Mouse (Mus musculus) R1 (cell line): ENCODE results near the gene Ifnar2.
"Not testable (repeated sequence)": the region's sequence is repeated elsewhere in the genome, so short reads cannot be mapped to it uniquely, and the experiment has no call there.

Experiments
- DNase-seq: peaks from one replicate; pipeline ENCODE4 v3.0.0-alpha.2; 2018; ENCODE audit warnings: low read depth, low spot score

Ifnar2 gene

DNA sequence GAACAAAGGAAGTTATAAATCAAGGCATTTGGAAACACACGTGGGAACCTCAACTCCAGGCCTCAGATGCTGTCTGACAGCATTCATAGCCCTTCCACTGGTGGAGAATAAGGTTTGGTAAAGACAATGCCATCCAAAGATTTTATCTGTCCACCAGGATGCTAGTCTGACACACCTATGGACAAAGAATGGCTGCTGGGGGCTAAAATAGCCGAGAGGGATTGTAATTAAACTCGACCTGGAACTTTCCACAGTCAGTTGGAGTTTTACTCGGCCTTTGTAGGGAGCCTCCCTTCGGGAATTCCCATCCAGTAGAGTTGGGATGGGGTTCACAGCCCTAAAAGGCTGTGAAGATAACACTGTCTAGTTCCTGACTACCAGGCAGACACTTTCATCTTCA is 54.9 kb downstream of the Ifnar2 start:
- no peak for DNase-seq

DNA sequence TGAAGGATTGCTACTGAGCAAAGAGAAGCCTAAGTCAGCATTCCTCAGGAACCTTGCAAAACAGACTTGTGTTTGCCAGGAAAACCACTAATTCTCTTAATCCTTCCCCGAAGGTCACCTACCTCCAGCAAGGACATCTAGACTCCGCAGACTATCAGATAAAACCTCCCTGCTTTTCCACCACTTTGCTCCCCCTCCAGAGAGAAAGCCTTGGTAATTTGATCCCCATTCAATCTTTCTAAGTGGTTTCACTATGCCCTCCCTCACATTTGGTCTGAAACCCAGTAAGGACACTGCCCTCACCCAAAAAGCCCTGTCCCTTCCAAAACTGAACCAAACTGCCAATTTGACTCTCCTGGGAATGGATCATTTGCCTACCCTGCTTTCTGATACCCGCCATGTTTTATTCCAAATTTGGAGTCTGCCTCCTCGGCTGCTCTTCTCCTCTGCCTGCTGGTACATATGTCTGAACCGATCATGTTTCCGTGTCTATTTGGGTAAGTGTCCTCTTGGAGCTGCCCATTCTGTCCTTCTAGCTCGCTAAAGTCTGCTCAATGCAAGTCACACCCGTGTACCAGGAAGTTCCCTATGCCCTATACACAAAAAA is 55.8 kb downstream of the Ifnar2 start:
- no peak for DNase-seq

DNA sequence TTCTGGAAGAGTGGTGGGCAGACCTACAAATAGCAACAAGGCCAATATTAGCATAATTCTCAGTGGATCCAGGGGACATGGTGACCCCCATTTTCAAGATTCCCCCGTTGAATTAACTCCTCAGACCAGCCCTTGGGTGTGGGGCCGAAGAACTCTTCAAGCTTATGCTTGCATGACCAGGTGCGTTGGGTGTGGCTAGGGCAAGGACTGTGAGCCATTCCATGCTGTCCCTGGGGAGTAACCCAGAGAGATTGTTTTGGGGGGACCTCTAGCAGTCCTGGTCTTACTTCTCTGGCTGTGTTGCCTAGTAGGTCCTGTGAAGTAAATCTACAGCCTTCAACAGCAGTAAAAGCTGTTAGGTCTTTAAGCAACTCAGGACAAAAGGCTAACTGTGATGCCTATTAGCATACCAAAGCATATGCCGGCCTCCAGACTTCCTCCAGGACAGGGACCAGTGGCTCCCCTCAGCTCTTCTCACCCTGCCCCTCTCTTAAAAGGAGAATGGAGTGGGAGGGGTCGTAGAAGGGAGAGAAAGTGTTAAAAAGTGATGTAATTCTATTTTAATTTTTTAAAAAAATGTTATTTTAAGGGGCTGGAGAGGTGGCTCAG is 60.2 kb downstream of the Ifnar2 start:
- peak; percentile 47 for DNase-seq

DNA sequence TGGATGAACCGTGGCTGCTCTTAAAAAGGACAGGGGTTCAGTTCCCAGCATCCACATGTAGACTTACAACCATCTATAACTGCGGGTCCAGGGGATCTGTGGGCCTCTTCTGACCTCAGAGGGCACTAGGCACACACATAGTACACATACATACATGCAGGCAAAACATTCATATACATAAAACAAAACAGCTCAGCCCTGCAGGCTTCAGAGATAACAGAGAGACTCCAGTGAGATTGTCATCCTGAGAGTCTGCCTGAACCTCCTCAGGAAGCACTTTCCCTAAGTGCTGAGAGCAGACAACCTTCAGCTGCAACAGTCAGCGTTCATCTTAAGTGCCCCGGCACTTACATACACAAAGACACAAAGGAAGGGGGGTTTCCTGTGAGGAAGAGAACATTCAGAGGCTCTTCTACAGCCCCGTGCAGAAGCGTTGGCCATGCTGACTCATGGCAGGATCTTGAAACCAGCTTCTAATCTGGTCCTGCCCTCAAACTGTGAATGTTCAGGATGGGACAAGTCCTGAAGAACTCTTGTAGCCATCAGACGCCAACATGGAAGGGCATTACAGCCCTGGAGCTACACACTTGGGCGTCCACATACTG is 60.8 kb downstream of the Ifnar2 start:
- no peak for DNase-seq

DNA sequence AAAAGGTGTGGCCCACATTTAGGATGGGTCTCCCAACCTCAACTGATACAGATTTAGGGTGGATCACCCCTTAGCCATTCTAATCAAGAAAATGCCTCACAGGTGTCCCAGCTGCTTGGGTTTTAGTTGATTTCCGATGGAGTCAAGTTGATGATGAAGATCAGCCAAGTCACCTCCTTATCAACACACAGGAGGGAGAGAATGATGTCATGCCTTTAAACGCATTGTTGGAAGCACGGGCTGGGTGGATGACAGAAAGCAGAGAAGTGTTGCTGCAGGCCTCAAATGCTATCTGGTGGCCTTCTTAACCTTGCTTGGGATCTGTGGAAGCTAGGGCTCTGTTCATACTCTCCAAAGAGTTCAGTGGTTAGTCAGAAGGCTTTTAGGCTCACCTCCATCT is 61.5 kb downstream of the Ifnar2 start:
- DNase-seq = no peak

DNA sequence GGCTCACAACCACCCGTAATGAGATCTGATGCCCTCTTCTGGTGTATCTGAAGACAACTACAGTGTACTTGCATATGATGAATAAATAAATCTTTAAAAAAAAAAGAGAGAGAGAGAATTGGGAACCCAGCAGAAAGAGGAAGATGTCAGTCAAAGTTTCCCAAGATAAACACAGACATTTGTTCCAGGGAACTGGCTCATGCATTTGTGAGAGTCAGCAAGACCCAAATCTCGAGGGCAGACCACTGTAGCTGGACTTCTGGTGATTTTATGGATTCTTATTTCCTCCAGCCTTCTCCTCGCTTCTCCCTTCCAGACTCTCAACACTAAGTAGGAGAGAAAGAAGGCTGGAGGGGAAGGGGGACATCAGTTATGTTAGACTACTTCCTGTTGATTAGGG is 65.5 kb downstream of the Ifnar2 start:
- no peak for DNase-seq

DNA sequence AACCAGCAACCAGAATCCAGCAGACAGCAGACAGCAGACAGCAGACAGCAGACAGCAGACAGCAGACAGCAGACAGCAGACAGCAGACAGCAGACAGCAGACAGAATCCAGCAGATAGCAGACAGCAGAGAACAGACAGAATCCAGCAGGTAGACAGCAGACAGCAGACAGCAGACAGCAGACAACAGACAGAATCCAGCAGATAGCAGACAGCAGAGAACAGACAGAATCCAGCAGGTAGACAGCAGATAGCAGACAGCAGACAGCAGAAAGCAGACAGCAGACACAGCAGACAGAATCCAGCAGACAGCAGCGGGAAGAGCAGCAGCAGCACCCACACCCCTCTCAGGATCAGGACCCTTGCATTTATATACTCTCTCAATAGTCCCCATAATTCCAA is 66.0 kb downstream of the Ifnar2 start:
- not testable (repeated sequence) for DNase-seq

DNA sequence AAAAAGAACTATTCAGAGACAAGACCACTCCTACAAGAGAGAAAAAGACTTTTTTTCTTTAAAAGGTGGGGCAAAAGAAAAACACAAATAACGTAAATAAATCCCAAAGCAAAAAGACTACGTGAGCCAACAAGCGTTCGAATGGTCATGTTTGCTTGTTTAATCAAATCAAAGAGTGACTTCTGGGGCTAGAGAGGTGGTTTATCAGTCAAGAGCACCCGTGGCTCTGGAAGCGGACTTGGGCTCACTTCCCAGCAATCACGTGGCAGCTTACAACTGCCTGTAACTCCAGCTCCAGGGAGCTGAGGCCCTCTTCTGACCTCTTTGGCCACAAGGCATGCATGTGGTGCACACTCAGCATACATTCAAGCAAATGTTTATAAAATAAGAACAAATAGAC is 68.8 kb downstream of the Ifnar2 start:
- no peak for DNase-seq

DNA sequence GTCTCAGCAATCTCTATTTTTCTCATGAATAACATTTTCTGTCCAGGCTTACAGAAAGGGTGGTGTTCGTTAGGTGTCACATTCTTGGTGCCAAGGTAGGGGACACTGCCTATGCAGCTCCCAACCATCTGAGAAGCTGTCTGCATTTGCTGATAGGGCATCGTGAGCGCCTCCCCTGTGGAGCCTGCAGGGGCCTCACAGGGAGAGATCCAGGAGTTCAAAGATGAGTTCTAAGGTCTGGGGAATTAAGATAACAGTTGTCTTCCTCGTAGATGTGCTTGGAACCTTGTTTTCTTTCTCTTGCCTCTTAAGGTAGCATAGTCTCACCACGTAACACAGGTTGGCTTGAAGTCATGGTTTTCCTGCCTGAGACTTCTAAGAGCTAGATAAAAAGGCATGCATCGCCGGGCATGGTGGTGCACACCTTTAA is 69.2 kb downstream of the Ifnar2 start:
- DNase-seq = no peak

DNA sequence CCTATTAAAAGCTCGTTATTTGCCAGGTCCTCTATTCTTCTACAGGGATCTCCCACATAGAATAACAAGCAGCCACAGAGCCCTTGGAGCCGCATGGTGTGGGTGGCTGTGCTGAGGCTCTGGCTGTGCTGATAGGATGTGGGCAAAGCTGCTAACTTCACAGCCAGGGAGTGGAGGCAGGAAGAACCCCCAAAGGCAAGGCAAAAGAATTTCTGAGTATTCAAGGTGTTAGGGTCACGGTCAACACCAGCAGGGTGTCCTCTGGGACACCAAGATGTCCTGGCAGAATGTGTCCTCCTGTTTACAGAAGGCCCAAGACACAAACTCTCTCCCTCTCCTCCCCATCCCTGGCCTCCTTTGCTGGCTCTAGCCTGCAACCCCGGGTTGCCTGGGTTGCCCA is 69.9 kb downstream of the Ifnar2 start:
- no peak for DNase-seq

DNA sequence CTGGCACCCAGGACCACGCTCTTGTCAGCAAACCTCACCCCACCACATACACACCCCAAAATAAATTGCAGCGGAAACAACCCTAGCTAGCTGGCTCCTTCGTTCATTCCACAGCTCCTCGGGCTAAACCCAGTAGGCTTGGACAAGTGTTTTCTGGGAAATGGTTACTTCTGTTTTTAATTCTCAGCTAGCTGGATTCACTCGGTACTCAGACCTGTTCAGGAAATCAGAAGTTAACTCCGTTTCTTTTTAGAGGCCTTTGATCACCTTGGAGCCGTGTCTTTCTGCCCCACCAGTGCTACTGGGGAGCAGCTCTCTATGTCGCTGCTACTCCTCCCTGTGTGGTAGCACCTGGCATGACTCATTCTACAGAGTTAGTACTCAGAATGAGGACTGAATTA is 70.6 kb downstream of the Ifnar2 start:
- no peak for DNase-seq

DNA sequence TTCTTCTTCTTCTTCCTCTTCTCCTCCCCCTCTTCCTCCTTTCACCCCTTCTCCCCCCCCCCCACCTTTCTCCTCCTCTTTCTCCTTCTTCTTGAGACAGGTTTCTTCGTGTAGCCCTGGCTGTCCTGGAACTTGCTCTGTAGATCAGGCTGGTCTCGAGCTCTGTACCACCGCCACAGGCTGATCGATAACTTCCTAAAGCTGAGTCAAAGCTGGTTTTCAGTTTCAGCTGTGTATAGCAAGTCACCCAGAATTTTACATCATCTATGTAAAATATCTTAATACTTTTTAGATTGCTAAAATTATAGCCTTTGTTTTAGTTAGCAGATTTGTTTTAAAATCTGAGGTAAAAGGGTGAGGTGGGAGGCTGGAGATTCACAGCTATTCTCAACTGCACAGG is 72.3 kb downstream of the Ifnar2 start:
- no peak for DNase-seq

DNA sequence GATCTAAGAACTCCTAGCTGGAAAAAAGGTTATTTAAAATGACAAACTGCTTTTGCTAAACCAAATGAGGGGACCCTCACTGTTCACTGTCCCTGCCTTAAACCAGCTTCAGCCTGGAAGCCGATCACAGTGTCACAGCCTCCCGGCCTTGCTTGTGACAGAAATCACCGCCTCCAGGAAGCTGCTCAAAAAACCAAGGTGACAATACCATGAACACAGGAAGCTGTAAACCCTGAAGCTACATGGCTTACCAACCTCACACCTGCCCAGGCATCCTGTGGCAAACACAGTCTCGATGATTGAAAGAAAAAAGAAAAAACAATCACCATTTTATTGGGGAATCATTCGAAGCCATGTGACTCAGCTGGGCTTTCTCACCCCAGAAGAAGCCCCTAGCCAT is 73.0 kb downstream of the Ifnar2 start:
- DNase-seq = no peak

DNA sequence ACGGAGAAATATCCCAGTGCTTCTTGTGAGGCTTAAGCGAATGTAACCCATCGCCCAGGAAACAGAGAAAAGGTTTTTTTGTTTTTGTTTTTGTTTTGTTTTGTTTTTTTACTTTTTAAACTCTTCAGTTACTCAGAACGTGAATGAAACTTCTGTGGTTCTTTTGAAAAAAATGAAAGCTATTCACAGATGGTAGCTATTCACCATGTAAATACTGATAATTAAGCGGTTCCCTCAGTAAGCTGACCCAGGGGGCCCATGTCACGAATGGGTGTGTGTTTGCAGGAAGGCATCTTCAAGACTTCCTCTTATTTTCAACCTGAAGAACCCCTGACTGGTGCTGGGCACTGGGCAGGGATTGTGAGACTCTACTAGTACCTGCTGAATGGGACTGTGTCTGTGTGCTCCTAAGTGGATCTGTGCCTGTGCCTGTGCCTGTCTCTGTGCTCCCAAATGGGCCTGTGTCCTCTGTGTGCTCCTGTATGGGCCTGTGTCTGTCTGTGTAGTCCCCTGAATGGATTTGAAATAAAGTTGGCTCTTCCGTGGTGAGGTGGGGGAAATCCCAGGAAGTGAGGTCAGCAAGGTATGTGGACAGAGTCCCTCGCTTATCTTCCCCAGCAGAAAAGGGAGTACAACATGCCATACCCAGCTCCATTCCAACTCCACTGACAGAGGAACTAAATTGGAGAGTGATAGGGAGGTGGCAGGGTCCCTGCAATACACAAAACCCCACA is 74.4 kb downstream of the Ifnar2 start:
- DNase-seq = no peak

DNA sequence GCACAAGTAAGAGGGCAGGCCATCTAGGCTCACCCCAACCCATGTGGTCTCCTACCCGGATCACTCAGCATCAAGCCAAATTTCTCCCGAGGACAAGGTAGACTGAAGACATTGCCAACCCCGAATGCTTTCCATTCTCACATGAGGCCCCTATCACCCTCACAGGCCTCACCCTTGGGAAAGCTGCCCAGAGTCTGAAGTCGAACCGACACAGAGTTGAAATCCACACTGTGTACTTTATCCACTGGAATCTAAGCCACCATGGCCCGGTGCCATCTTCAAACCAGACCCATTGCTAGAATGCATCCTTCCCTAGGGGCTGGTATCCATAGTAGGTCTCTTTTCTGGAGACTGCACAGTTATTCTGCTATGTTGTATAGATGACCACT is 74.9 kb downstream of the Ifnar2 start:
- DNase-seq = no peak

DNA sequence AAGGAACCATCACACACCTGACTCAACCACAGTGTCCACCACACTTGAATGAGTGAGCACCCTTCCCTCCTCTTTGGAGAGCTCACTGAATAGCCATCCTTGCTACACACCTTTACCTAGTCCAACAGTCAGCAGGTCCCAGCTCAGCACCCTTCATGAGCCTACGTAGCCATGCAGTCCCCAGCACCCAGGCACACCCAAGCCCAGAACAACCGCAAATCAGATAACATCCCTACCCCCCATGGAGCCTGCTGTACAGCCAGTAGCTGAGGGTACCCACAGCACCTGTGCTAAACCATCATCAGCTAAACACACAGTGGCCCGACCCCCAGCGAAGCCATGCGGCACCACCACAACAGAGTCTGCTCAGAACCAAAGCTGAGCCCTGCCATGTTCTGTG is 75.5 kb downstream of the Ifnar2 start:
- no peak for DNase-seq

DNA sequence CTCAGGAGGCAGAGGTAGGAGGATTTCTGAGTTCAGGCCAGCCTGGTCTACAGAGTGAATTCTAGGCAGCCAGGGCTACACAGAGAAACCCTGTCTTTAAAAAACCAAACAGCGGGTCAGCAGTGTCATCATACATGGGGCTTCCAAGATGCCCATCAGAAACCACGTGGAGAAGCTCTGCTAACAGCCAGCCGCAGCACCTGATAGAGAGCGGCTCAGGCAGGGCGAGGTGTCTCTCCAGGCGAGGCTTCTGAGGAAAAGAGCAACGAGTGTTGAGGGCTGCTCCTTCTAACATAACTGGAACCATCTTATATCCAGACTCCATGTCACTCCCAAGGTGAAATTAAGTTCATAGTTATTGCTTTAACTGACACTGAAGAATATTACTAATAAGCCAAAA is 76.3 kb downstream of the Ifnar2 start:
- DNase-seq = no peak

DNA sequence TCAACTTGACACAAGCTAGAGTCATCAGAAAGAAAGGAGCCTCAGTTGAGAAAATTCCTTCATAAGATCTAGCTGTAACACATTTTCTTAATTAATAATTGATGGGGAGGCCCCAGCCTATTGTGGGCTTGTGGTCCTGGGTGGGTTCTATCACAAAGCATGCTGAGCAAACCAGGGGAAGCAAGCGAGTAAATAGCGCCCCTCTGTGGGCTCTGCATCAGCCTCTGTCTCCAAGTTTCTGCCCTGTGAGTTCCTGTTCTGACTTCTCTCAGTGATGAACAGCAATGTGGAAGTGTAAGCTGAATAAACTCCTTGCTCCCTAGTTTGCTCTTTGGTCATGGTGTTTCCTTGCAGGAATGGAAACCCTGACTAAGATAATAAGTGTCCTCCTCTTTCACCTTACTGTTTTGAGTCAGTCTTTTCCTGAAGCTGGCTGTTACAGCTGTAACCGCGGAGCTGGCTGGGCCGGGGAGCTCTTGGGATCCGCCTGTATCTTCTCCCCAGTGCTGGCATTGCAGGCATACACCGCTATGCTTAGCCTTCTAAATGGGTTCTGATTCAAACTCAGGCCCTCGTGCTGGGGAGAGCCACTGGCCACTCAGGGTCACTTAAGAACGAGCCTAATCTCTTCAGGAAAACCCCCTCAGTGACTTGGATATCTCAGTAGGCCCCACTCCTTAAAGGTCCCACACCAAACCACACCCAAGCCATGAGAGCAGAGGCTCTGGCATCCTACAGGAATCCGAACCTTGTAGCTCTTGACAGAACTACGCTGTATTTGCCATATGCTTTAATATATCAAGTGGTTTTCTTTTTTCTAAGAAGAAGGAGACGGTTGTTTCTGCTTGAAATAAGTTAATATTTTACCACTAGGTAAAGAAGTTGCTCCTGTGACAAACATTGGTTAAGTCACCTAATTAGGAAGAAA is 77.8 kb downstream of the Ifnar2 start:
- DNase-seq = no peak

DNA sequence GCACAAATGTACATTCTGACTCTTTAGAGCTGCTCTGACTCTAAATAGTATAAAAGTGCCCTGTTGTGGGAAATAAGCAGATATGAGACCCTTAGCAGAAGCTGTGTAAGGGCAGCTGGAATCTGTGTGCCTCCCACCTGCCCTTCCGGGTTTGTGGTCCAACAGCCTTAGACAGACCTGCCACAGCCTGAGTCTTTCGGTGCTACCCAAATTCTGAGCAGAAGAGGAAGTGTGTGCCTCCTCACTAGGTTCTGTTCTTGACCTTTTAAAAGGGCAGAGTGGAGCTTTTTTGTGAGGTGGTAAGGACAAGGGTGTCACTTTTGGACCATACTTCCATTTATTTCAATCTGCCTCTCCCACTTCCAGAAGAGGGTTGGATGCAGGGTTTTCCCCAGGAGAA is 79.4 kb downstream of the Ifnar2 start:
- DNase-seq = no peak

DNA sequence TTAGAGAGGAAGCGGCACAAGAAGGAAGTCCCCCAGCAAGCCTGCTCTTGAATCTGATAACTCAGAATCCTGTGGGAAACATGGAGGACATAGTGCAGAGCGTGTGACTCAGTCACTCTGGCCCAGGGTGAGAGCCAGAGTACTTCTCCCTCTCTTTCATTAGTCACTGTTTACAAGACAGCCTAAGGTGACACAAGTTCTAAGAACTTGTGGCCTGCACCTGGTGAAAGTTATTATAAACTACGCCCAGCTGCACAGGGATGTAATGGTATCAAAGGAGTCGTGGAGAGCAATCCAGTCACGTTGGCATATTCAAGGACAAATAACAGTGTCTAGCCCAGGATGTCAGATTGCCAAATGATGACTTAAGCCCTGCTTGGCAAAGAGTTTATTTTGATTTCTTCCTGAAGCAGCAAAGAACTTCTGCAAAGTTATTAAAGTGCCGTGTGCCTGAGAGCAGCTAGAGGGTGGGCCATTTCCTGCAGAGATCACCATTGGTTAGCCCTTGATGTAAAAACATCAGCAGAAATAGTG is 79.8 kb downstream of the Ifnar2 start:
- DNase-seq = no peak
